Mouse (Mus musculus) stomach, postnatal 0 days (tissue): ENCODE measurements around the gene Taf6. TPM values are rescaled to one million over a fixed set of nuclear protein-coding genes. Genes with fewer than 3 reads are reported as not detected.

Experiments used
- ATAC-seq: fragments of 200-750 bp; cut with Nextera tagmentation; 2 replicates; pipeline ENCODE4 v1.8.0; 2017; ENCODE audit not compliant: low FRiP score, low TSS enrichment
- DNase-seq: peaks from one replicate; pipeline ENCODE4 v3.0.0-alpha.2; 2016; ENCODE audit warnings: low spot score
- H3K27ac ChIP-seq: fragments of 300-500 bp; sonication (generic); replicated peaks from 2 replicates; pipeline ENCODE4 v1.5.1; 2014; ENCODE audit warnings: mild to moderate bottlenecking, control low read depth
- H3K27me3 ChIP-seq: fragments of 300-500 bp; sonication (generic); 2 replicates; pipeline ENCODE4 v1.6.1; 2014; ENCODE audit warnings: low read length; ENCODE audit not compliant: control insufficient read depth, insufficient read depth
- H3K36me3 ChIP-seq: fragments of 300-500 bp; sonication (generic); 2 replicates; pipeline ENCODE4 v1.6.1; 2014; ENCODE audit warnings: low read length, mixed read lengths; ENCODE audit not compliant: control insufficient read depth, insufficient read depth
- H3K4me1 ChIP-seq: fragments of 300-500 bp; sonication (generic); replicated peaks from 2 replicates; pipeline ENCODE4 v1.6.1; 2014; ENCODE audit warnings: antibody characterized with exemption; ENCODE audit not compliant: control insufficient read depth, insufficient read depth
- H3K4me2 ChIP-seq: fragments of 300-500 bp; sonication (generic); replicated peaks from 2 replicates; pipeline ENCODE4 v1.6.1; 2014; ENCODE audit warnings: low read depth, mild to moderate bottlenecking, control low read depth, moderate library complexity
- H3K4me3 ChIP-seq: fragments of 300-500 bp; sonication (generic); 2 replicates; pipeline ENCODE4 v1.5.1; 2014; ENCODE audit warnings: low read depth, low read length, control low read depth
- H3K9ac ChIP-seq: fragments of 300-500 bp; sonication (generic); 2 replicates; pipeline ENCODE4 v1.6.1; 2014; ENCODE audit warnings: mild to moderate bottlenecking, low read length, control low read depth, mixed read lengths
- H3K9me3 ChIP-seq: fragments of 300-500 bp; sonication (generic); 2 replicates; pipeline ENCODE4 v1.6.1; 2016; ENCODE audit warnings: low read length; ENCODE audit not compliant: control insufficient read depth
- CTCF ChIP-seq: IDR thresholded peaks from 2 replicates; pipeline ENCODE4 v1.5.1; 2016; ENCODE audit warnings: antibody characterized with exemption, low read depth, mild to moderate bottlenecking, moderate library complexity
- EP300 ChIP-seq: optimal IDR thresholded peaks from 2 replicates; pipeline ENCODE3; 2016; ENCODE audit warnings: antibody characterized with exemption
- WGBS: fragments of 180-500 bp; shearing (Covaris S2); extraction: QIAGEN DNeasy Blood & Tissue Kit; methylation state at CpG from one replicate; pipeline ENCODE4 v1.1.7; 2014; 5-methylcytosine and 5-hydroxymethylcytosine counted together
- polyA plus RNA-seq: library from polyadenylated mRNA; unstranded; fragments of >200 nt; fragmentation: Nextera tagmentation; extraction: Ambion mirVana; gene quantifications from 2 replicates; pipeline ENCODE4 v1.2.1, GENCODE M21; 2015

The Taf6 gene
- polyA plus RNA-seq = 27.1 and 27.7 TPM in 2 replicates

DNA sequence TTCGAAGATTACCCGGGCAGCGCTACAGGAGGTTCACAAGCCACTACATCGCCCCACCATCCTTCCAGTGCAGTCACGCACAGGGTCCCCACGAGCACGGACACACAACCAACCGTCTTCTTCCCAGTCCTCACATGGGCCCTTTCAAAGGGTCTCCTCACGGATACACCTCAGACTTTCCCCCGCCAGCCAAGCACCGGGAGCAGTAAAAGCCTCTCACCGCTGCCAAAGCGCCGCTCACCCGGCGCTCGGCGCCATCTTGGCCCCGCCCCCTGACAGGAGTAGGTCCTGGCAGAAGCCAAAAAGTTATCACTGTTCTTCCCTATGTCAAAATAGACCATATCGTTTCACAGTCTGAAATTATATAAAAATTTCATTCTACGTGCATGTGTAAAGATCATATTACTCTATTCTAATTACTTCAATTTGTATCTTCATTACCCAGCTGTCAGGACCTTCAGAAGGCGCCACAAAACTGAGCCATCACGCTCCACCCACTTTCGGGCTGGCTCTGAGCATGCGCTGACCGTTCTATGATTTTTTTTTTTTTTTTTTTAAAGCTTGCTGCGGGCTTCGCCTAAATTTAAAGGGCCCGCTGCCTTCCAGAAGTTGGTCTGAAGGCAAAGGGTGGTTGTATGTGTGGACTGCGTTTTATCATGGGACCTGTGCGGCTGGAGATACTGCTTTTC lies at the start of gene Taf6, which contains the start of gene Cnpy4:
TSS of gene Taf6 (minus strand) at position 502 of the 689 bp plus-strand sequence.
TSS of gene Cnpy4 (plus strand) at position 536 of the 689 bp plus-strand sequence.
- WGBS = 0% methylated on average over 31 of the region's 31 CpGs
- ATAC-seq = peak; percentile 84
- peak within 1 kb of the TSS; percentile 76 for H3K9ac ChIP-seq
- no peaks in the 10 kb centered on the region for H3K4me1 ChIP-seq
- no peaks in the 10 kb centered on the region for H3K27me3 ChIP-seq
- peak; percentile 85 for DNase-seq
- H3K27ac ChIP-seq = peak within 1 kb of the TSS; percentile 81
- H3K36me3 ChIP-seq = peaks cover 6% of the 10 kb centered on the region
- peak within 1 kb of the TSS; percentile 78 for H3K4me2 ChIP-seq
- TF ChIP-seq CTCF (no peak), EP300 (peak; percentile 100)
- H3K9me3 ChIP-seq = no peaks in the 10 kb centered on the region
- H3K4me3 ChIP-seq = peak within 1 kb of the TSS; percentile 83

GRCm38 (mm10) chr5:138234224-138234623 lies 47.0 kb upstream of the Taf6 start:
- no peak for DNase-seq
- H3K4me3 ChIP-seq = no peak overlapping the region
- no peaks in the 10 kb centered on the region for H3K27me3 ChIP-seq
- no peak overlapping the region for H3K9ac ChIP-seq
- H3K27ac ChIP-seq = no peak overlapping the region
- H3K4me2 ChIP-seq = no peak overlapping the region
- ATAC-seq = no peak
- no peaks in the 10 kb centered on the region for H3K9me3 ChIP-seq
- TF ChIP-seq EP300 = no peak
- H3K4me1 ChIP-seq = no peaks in the 10 kb centered on the region
- H3K36me3 ChIP-seq = no peaks in the 10 kb centered on the region

DNA sequence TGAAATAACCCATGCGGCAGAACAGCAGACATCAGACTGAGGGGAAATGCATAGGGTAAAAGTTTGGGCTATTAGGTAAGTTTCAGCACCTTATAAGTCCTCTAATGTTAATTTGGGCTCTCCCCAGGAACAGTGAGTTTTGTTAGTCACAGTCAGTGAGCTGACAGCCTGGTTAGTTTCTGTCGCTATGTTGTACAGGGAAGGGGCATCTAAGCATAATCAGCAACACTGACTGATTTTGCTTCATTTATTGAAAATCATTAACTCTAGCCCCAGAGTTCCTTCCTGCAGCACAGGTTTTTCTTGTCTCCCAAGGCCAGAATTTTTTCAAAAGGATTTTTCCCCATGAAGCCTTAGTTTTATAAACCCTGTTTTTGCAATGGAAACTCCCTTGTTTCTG lies 46.5 kb upstream of the Taf6 start:
- Histone ChIP-seq H3K27ac (no peak overlapping the region), H3K9me3 (no peaks in the 10 kb centered on the region), H3K36me3 (no peaks in the 10 kb centered on the region), H3K4me1 (no peaks in the 10 kb centered on the region), H3K9ac (no peak overlapping the region), H3K4me2 (no peak overlapping the region), H3K4me3 (no peak overlapping the region), H3K27me3 (no peaks in the 10 kb centered on the region)
- no peak for ATAC-seq
- TF ChIP-seq EP300 (no peak), CTCF (no peak)
- WGBS = 63% methylated on average over 2 of the region's 2 CpGs
- no peak for DNase-seq

DNA sequence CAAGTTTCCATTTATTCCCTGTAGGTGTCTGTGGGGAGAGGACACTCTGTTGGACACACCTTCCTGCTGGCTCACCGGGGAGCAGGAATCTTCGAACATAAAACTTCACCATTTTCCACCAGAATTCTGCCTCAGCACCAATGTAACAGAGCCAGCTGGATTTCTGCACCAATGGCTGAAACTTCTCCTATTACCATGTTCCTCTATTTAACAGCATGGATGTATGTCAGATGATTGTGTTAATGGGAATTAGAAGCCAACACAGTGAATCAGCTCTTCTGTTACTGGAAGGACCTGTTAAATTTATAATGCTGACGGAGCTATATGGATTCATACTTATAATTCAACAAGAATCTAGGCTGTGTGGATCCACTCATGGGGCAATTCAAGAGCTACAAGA lies 42.3 kb upstream of the Taf6 start:
- no peak overlapping the region for H3K4me3 ChIP-seq
- 85% methylated on average over 3 of the region's 3 CpGs for WGBS
- no peak overlapping the region for H3K4me2 ChIP-seq
- H3K27me3 ChIP-seq = no peaks in the 10 kb centered on the region
- H3K9me3 ChIP-seq = no peaks in the 10 kb centered on the region
- no peaks in the 10 kb centered on the region for H3K36me3 ChIP-seq
- no peak for ATAC-seq
- no peak for DNase-seq
- TF ChIP-seq CTCF = no peak
- TF ChIP-seq EP300 = no peak
- H3K9ac ChIP-seq = no peak overlapping the region
- H3K4me1 ChIP-seq = no peaks in the 10 kb centered on the region
- H3K27ac ChIP-seq = no peak overlapping the region

DNA sequence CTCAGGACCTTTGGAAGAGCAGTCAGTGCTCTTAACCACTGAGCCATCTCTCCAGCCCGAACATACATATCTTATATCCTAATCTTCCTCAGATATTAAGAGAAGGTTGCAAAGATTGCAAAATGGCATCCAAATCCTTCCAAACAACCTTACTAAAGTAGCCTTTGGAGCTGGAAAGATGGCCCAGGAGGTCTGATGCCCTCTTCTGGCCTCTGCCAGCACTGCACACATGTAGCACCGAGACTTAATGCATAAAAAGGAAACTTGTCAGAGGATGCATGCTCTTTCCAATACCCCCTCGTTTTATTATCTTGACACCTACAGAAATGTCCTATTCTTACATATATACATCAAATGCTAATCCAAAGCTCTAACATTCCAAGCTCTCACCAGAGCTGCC lies 40.8 kb upstream of the Taf6 start:
- Histone ChIP-seq H3K4me3 (no peak overlapping the region), H3K27me3 (no peaks in the 10 kb centered on the region), H3K4me2 (no peak overlapping the region), H3K9ac (no peak overlapping the region), H3K36me3 (no peaks in the 10 kb centered on the region), H3K9me3 (no peaks in the 10 kb centered on the region), H3K27ac (no peak overlapping the region), H3K4me1 (no peaks in the 10 kb centered on the region)
- DNase-seq = peak; percentile 25
- no peak for ATAC-seq
- no peak for TF ChIP-seq EP300
- peak; percentile 62 for TF ChIP-seq CTCF
- WGBS = 61% methylated on average over 3 of the region's 3 CpGs

DNA sequence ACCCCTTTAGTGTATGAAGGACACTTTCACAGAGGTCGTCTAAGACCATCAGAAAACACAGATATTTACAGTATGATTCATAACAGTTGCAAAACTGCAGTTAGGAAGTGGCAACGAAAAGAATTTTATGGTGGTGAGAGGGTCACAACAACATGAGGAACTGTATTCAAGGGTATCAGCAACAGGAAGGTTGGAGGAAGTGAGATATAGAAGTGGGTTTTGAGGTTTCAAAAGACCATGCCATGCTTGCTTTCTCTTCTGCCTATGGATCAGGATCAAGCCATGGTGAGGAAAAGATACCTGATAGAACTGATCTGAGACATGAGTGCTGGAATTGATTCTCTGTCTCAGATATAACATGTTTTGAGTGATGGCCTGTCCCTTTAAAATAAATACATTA lies 40.1 kb upstream of the Taf6 start:
- TF ChIP-seq EP300 = no peak
- TF ChIP-seq CTCF = no peak
- no peak overlapping the region for H3K4me2 ChIP-seq
- no peaks in the 10 kb centered on the region for H3K36me3 ChIP-seq
- DNase-seq (no peak), ATAC-seq (no peak)
- H3K4me3 ChIP-seq = no peak overlapping the region
- H3K9ac ChIP-seq = no peak overlapping the region
- WGBS = 60% methylated on average over 2 of the region's 2 CpGs
- no peaks in the 10 kb centered on the region for H3K9me3 ChIP-seq
- H3K27me3 ChIP-seq = no peaks in the 10 kb centered on the region
- no peak overlapping the region for H3K27ac ChIP-seq
- H3K4me1 ChIP-seq = no peaks in the 10 kb centered on the region
